Mouse (Mus musculus) myocyte (in vitro differentiated cells): ENCODE measurements around the gene Psmc3ip.

Source experiments
- E2F4 ChIP-seq: IDR thresholded peaks from one replicate; pipeline ENCODE4 v1.6.1; 2011; ENCODE audit warnings: mild to moderate bottlenecking, control low read depth, moderate library complexity; ENCODE audit not compliant: insufficient read depth
- POLR2A ChIP-seq: IDR thresholded peaks from one replicate; pipeline ENCODE4 v1.6.1; 2011; ENCODE audit warnings: low read depth, mild to moderate bottlenecking, control low read depth, moderate library complexity; ENCODE audit not compliant: insufficient read length
- POLR2AphosphoS2 ChIP-seq: IDR thresholded peaks from one replicate; pipeline ENCODE4 v1.6.1; 2011; ENCODE audit warnings: low read depth, control low read depth; ENCODE audit not compliant: insufficient read length
- USF1 ChIP-seq: IDR thresholded peaks from one replicate; pipeline ENCODE4 v1.6.1; 2011; ENCODE audit warnings: low read depth, mild to moderate bottlenecking, control low read depth, moderate library complexity

GRCm38 (mm10) chr11:101089931-101090330 lies 5.3 kb downstream of the Psmc3ip start:
- no peak for TF ChIP-seq E2F4
- no peak for TF ChIP-seq POLR2A
- TF ChIP-seq POLR2AphosphoS2, result no peak
- no peak for TF ChIP-seq USF1
